Mouse (Mus musculus): Measurements from ENCODE around the gene Tmem185b.

DNA sequence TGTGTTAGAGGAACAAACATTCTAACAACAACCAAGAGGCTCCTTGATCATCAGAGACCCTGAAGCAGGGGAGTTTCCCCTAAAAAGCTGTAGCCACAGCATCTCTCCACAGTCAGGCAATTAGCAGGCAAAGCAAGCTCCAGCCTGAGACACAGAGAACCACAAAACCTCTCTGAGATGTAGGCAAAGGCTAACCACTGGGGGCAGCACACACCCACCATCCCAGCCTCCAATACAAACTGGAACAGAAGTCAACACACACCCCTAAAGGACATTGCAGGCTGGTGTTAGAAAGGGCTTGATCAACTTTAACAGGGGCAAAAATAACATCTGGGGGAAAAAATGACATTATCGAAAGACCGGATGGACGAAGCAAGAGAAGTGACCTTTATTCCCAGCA, 41.5 kb upstream of the Tmem185b start:
- TF ChIP-seq POLR2A (IDR thresholded peaks at IDR 0.05; ENCODE audit: borderline replicate concordance, extremely low read depth, insufficient read depth, insufficient read length, poor library complexity, severe bottlenecking) (no peak), CTCF (IDR thresholded peaks at IDR 0.05; ENCODE audit: borderline replicate concordance, extremely low read depth, insufficient read depth, insufficient read length) (peak; percentile 69; the same call in 1 of the 2 replicates)

Measured in brain, embryonic 14.5 days (tissue).